Mouse (Mus musculus): ENCODE measurements around the gene Spire2. TPM values are rescaled to one million over a fixed set of nuclear protein-coding genes. Genes with fewer than 3 reads are reported as not detected.

The Spire2 gene
- polyA plus RNA-seq, 1 experiment, result 47.0 TPM

- no peak for DNase-seq (ENCODE audit: low read depth)
- TF ChIP-seq POLR2A (IDR thresholded peaks at IDR 0.05; ENCODE audit: borderline replicate concordance, extremely low read depth, insufficient read depth, insufficient read length, poor library complexity, severe bottlenecking) (no peak), CTCF (IDR thresholded peaks at IDR 0.05; ENCODE audit: borderline replicate concordance, extremely low read depth, insufficient read depth, insufficient read length) (no peak)
Measured at GRCm38 (mm10) chr8:123334467-123334866, 2.0 kb downstream of the Spire2 start.

DNA sequence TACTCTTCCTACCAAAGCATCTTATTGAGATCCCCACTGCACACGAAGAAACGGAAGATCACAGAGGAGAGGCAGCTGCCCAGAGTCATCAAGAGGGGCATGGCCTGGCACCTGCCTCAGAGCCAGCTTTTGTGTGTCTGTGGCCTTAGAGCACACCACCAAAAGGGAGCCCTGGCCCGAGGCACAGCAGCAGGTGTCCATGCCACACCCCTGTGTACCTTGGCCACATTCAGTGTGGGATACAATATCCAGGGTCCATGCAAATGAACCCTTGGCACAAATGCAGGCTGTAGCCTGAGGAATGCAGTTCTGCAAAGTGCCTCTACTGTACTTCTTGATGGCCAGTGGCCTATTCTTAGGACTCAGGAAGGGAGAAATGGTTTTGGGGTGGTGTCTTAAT lies 5.0 kb downstream of the Spire2 start:
- no peak for DNase-seq (ENCODE audit: low read depth)
- TF ChIP-seq CTCF (IDR thresholded peaks at IDR 0.05; ENCODE audit: borderline replicate concordance, extremely low read depth, insufficient read depth, insufficient read length) (no peak), POLR2A (IDR thresholded peaks at IDR 0.05; ENCODE audit: borderline replicate concordance, extremely low read depth, insufficient read depth, insufficient read length, poor library complexity, severe bottlenecking) (no peak)

GRCm38 (mm10) chr8:123340071-123340470 lies 7.6 kb downstream of the Spire2 start:
- TF ChIP-seq POLR2A (IDR thresholded peaks at IDR 0.05; ENCODE audit: borderline replicate concordance, extremely low read depth, insufficient read depth, insufficient read length, poor library complexity, severe bottlenecking) (no peak), CTCF (IDR thresholded peaks at IDR 0.05; ENCODE audit: borderline replicate concordance, extremely low read depth, insufficient read depth, insufficient read length) (peak; percentile 20; the same call in 1 of the 2 replicates)
- no peak for DNase-seq (ENCODE audit: low read depth)

GRCm38 (mm10) chr8:123341040-123342015 lies 8.8 kb downstream of the Spire2 start:
- DNase-seq (ENCODE audit: low read depth), result no peak
- TF ChIP-seq CTCF (IDR thresholded peaks at IDR 0.05; ENCODE audit: borderline replicate concordance, extremely low read depth, insufficient read depth, insufficient read length) (no peak), POLR2A (IDR thresholded peaks at IDR 0.05; ENCODE audit: borderline replicate concordance, extremely low read depth, insufficient read depth, insufficient read length, poor library complexity, severe bottlenecking) (no peak)

GRCm38 (mm10) chr8:123342253-123342652 lies 9.7 kb downstream of the Spire2 start:
- TF ChIP-seq POLR2A (IDR thresholded peaks at IDR 0.05; ENCODE audit: borderline replicate concordance, extremely low read depth, insufficient read depth, insufficient read length, poor library complexity, severe bottlenecking), result no peak
- TF ChIP-seq CTCF (IDR thresholded peaks at IDR 0.05; ENCODE audit: borderline replicate concordance, extremely low read depth, insufficient read depth, insufficient read length), result no peak
- DNase-seq (ENCODE audit: low read depth), result no peak

DNA sequence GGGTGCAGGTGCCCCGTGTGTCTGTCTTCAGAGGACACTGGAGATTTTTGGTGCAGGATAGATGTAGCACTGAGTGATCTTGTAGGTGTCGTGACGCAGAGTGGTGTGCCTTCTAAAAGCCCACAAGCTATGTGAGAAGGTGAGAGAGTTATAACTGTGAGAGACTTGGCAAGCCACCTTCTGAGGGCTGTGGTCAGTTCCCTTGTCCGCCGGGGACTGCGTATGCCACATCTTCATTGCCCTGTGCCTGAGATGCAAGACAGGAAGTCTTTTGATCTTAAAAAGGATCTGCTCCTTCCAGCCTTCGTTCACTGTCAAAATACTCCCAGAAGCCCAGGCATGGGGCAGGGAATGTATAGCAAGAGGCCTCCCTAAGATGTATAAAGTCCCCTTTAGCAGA lies 10.4 kb downstream of the Spire2 start:
- no peak for TF ChIP-seq CTCF (IDR thresholded peaks at IDR 0.05; ENCODE audit: borderline replicate concordance, extremely low read depth, insufficient read depth, insufficient read length)
- no peak for TF ChIP-seq POLR2A (IDR thresholded peaks at IDR 0.05; ENCODE audit: borderline replicate concordance, extremely low read depth, insufficient read depth, insufficient read length, poor library complexity, severe bottlenecking)
- DNase-seq (ENCODE audit: low read depth), result no peak

DNA sequence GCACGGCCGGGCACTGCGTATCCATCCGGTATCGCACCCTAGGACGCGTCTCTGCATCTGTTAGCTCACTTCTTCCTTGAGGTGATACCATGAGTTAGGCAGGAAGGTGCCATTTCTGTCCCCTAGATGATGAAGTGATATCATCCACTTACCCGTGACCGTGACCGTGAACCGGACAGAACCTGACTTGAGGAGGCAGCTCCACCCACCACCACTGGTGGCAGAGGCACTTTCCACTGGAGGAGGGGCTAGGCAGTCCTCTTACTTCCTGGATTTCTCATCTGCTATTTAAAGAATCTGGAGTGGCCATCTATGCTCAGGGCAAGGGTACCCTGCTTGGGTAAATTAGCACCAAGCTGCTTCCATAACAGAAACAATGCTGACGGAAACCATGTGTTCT lies 10.9 kb downstream of the Spire2 start:
- TF ChIP-seq CTCF (IDR thresholded peaks at IDR 0.05; ENCODE audit: borderline replicate concordance, extremely low read depth, insufficient read depth, insufficient read length), result no peak
- no peak for TF ChIP-seq POLR2A (IDR thresholded peaks at IDR 0.05; ENCODE audit: borderline replicate concordance, extremely low read depth, insufficient read depth, insufficient read length, poor library complexity, severe bottlenecking)
- no peak for DNase-seq (ENCODE audit: low read depth)

GRCm38 (mm10) chr8:123345135-123345534 lies 12.6 kb downstream of the Spire2 start:
- DNase-seq (ENCODE audit: low read depth), result no peak
- TF ChIP-seq POLR2A (IDR thresholded peaks at IDR 0.05; ENCODE audit: borderline replicate concordance, extremely low read depth, insufficient read depth, insufficient read length, poor library complexity, severe bottlenecking) (no peak), CTCF (IDR thresholded peaks at IDR 0.05; ENCODE audit: borderline replicate concordance, extremely low read depth, insufficient read depth, insufficient read length) (no peak)

DNA sequence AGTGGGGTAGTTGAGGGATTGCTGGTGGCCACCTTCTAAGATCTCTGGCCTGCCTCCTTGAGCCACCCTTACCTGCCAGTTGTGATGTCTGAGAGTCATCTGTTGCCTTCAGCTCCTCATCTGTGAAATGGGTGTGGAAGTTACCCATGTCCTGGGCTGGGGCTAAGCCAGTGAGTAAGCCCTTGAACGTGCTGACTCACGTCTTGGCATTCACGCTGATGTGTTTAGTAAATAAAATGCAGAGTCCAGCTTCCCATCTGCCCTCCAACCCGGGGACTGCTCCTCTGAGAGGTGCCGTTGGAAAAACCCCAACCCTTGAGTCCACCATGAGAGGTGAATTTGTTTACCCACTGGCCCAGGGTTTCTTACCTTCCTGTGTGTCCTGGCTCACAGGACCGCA lies 13.3 kb downstream of the Spire2 start:
- no peak for DNase-seq (ENCODE audit: low read depth)
- no peak for TF ChIP-seq POLR2A (IDR thresholded peaks at IDR 0.05; ENCODE audit: borderline replicate concordance, extremely low read depth, insufficient read depth, insufficient read length, poor library complexity, severe bottlenecking)
- no peak for TF ChIP-seq CTCF (IDR thresholded peaks at IDR 0.05; ENCODE audit: borderline replicate concordance, extremely low read depth, insufficient read depth, insufficient read length)

GRCm38 (mm10) chr8:123347293-123347692 lies 14.8 kb downstream of the Spire2 start:
- TF ChIP-seq POLR2A (IDR thresholded peaks at IDR 0.05; ENCODE audit: borderline replicate concordance, extremely low read depth, insufficient read depth, insufficient read length, poor library complexity, severe bottlenecking) (no peak), CTCF (IDR thresholded peaks at IDR 0.05; ENCODE audit: borderline replicate concordance, extremely low read depth, insufficient read depth, insufficient read length) (no peak)
- DNase-seq (ENCODE audit: low read depth), result no peak

GRCm38 (mm10) chr8:123348237-123348843 lies 15.8 kb downstream of the Spire2 start:
- DNase-seq (ENCODE audit: low read depth), result peak; percentile 80
- no peak for TF ChIP-seq CTCF (IDR thresholded peaks at IDR 0.05; ENCODE audit: borderline replicate concordance, extremely low read depth, insufficient read depth, insufficient read length)

Data from brain, embryonic 14.5 days (tissue).